Mouse (Mus musculus) olfactory bulb, adult 2 months (tissue): Measurements from ENCODE around the gene Ankzf1. TPM values are rescaled to one million over a fixed set of nuclear protein-coding genes. Genes with fewer than 3 reads are reported as not detected.

ENCODE experiments used
- H3K27ac ChIP-seq: fragments of 200-500 bp; 2 replicates; pipeline ENCODE4 v1.5.1; 2012; ENCODE audit warnings: low read depth, low read length; ENCODE audit not compliant: insufficient read depth
- H3K4me1 ChIP-seq: fragments of 200-500 bp; 2 replicates; pipeline ENCODE4 v1.6.1; 2012; ENCODE audit warnings: low read length; ENCODE audit not compliant: control insufficient read depth, insufficient read depth
- H3K4me3 ChIP-seq: fragments of 200-500 bp; 2 replicates; pipeline ENCODE4 v1.5.1; 2012; ENCODE audit warnings: mild to moderate bottlenecking, low read depth, low read length, moderate library complexity; ENCODE audit not compliant: insufficient read depth
- CTCF ChIP-seq: fragments of 200-500 bp; IDR thresholded peaks from 2 replicates; pipeline ENCODE4 v1.5.1; 2012; ENCODE audit warnings: low read depth, mild to moderate bottlenecking, low read length, moderate library complexity; ENCODE audit not compliant: insufficient read depth
- POLR2A ChIP-seq: fragments of 200-500 bp; IDR thresholded peaks from 2 replicates; pipeline ENCODE4 v1.6.1; 2012; ENCODE audit warnings: mild to moderate bottlenecking, low read depth, low read length, moderate library complexity; ENCODE audit not compliant: insufficient read depth
- WGBS: fragments of 180-500 bp; shearing (Covaris S2); methylation state at CpG from one replicate; pipeline ENCODE4 v1.1.7; 2018; 5-methylcytosine and 5-hydroxymethylcytosine counted together
- polyA plus RNA-seq: library from polyadenylated mRNA; stranded (reverse); fragments of >200 nt; gene quantifications from 2 replicates; pipeline ENCODE4 v1.2.4, GENCODE M21; 2012; ENCODE audit warnings: low replicate concordance; ENCODE audit not compliant: missing spikeins, insufficient read depth, insufficient read length

The Ankzf1 gene
- polyA plus RNA-seq, 1 experiment: not detected

GRCm38 (mm10) chr1:75160256-75160617 lies 31.7 kb upstream of the Ankzf1 start:
- H3K4me1 ChIP-seq: no peaks in the 10 kb centered on the region
- H3K4me3 ChIP-seq: no peak overlapping the region
- H3K27ac ChIP-seq: no peak overlapping the region
- WGBS: 75% methylated on average over 4 of the region's 4 CpGs
- TF ChIP-seq POLR2A: no peak
- TF ChIP-seq CTCF: no peak

- H3K4me1 ChIP-seq: peaks cover 2% of the 10 kb centered on the region; the same call in 1 of the 2 replicates
- H3K4me3 ChIP-seq: peak overlapping the region; percentile 80
- no peak for TF ChIP-seq CTCF
- no peak for TF ChIP-seq POLR2A
- no peak overlapping the region for H3K27ac ChIP-seq
- WGBS: 6% methylated on average over 7 of the region's 7 CpGs
These were observed 23.9 kb upstream of the Ankzf1 start for GRCm38 (mm10) chr1:75168093-75168471.

- H3K27ac ChIP-seq: no peak within 1 kb of the TSS
- 1% methylated on average over 59 of the region's 59 CpGs for WGBS
- TF ChIP-seq CTCF (no peak), POLR2A (peak; percentile 26; the same call in 1 of the 2 replicates)
- H3K4me1 ChIP-seq: peaks cover 2% of the 10 kb centered on the region; the same call in 1 of the 2 replicates
- H3K4me3 ChIP-seq: peak within 1 kb of the TSS; percentile 80
These were observed 23.2 kb upstream of the Ankzf1 start, which contains the start of gene Zfand2b for GRCm38 (mm10) chr1:75168472-75169464. Gene Zfand2b, plus strand, starts transcription at chr1:75168646.

DNA sequence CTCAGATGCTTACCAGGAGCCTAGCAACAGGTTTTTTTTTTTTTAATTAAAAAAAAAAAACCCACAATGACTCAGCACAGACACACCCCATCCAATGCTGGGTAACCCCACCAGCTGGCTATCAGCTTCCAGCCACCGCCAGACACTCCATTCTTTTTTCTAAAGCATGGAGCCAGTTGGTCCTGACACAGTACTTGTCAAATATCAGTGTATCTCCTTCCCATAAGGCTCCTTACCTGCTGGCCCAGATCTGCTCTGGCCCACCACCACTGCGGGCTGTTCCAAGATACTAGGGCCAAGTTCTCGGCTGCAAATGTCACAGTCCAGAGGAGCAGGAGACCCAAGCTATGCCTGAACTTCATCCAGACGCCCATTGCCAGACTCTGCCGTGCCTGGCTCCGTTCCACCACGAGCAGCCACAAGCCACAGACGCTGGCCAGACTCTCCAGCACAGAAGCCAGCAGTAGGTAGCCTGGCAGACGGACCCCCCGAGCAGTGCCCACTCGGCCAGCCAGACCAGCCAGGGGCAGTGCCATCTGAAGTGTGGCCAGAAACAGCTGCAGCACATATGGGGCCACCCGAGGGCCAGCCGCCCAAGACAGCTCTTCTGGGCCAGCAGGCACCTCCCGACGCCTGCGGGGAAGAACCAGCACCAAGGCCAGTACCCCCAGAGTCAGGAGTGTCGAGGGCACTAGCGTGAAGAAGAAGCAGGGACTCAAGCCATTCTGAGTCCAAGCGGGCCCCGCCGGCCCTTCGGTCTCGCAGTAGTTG lies 12.4 kb upstream of the Ankzf1 start:
- Histone ChIP-seq H3K27ac (no peak overlapping the region), H3K4me1 (peaks cover 11% of the 10 kb centered on the region), H3K4me3 (peak overlapping the region; percentile 70)
- WGBS: 2% methylated on average over 23 of the region's 23 CpGs
- TF ChIP-seq CTCF (no peak), POLR2A (no peak; the same call in 1 of the 2 replicates)

- under 1% methylated on average over 31 of the region's 31 CpGs for WGBS
- TF ChIP-seq POLR2A (peak; percentile 24; the same call in 1 of the 2 replicates), CTCF (no peak)
- no peak within 1 kb of the TSS for H3K27ac ChIP-seq
- peaks cover 11% of the 10 kb centered on the region for H3K4me1 ChIP-seq
- peak within 1 kb of the TSS; percentile 70 for H3K4me3 ChIP-seq
These were observed 11.8 kb upstream of the Ankzf1 start, which contains the start of gene Abcb6 for GRCm38 (mm10) chr1:75180105-75180590. Gene Abcb6, minus strand, starts transcription at chr1:75180392.

- TF ChIP-seq CTCF (no peak), POLR2A (no peak)
- 29% methylated on average over 7 of the region's 7 CpGs for WGBS
- Histone ChIP-seq H3K27ac (no peak overlapping the region), H3K4me1 (peaks cover 11% of the 10 kb centered on the region), H3K4me3 (no peak overlapping the region)
These were observed 11.2 kb upstream of the Ankzf1 start for GRCm38 (mm10) chr1:75180741-75181140.

- TF ChIP-seq CTCF (no peak), POLR2A (no peak)
- H3K4me3 ChIP-seq: no peak overlapping the region
- 73% methylated on average over 4 of the region's 4 CpGs for WGBS
- peaks cover 11% of the 10 kb centered on the region for H3K4me1 ChIP-seq
- H3K27ac ChIP-seq: no peak overlapping the region
These were observed 10.5 kb upstream of the Ankzf1 start for GRCm38 (mm10) chr1:75181377-75181870.

GRCm38 (mm10) chr1:75182160-75182559 lies 9.8 kb upstream of the Ankzf1 start:
- 73% methylated on average over 4 of the region's 4 CpGs for WGBS
- TF ChIP-seq CTCF: no peak; the same call in 1 of the 2 replicates
- TF ChIP-seq POLR2A: no peak

More at GRCm38 (mm10) chr1:75182160-75182559, 9.8 kb upstream of the Ankzf1 start:
- H3K4me3 ChIP-seq: no peak overlapping the region
- no peak overlapping the region for H3K27ac ChIP-seq
- H3K4me1 ChIP-seq: peaks cover 11% of the 10 kb centered on the region
